Mouse (Mus musculus) myocyte (in vitro differentiated cells): ENCODE measurements around the gene Tctn3. TPM values are rescaled to one million over a fixed set of nuclear protein-coding genes. Genes with fewer than 3 reads are reported as not detected.

Source experiments
- H3K27me3 ChIP-seq: one replicate; pipeline ENCODE4 v1.6.1; 2011; ENCODE audit not compliant: control insufficient read depth, insufficient read depth, insufficient read length
- H3K36me3 ChIP-seq: one replicate; pipeline ENCODE4 v1.6.1; 2011; ENCODE audit not compliant: control insufficient read depth, insufficient read depth
- H3K4me2 ChIP-seq: one replicate; pipeline ENCODE4 v1.6.1; 2011; ENCODE audit warnings: low read depth, control low read depth
- H3K4me3 ChIP-seq: one replicate; pipeline ENCODE4 v1.5.1; 2011; ENCODE audit warnings: mild to moderate bottlenecking, control low read depth, moderate library complexity
- H3K79me2 ChIP-seq: one replicate; pipeline ENCODE4 v1.6.1; 2011; ENCODE audit not compliant: control insufficient read depth, insufficient read depth
- H3ac ChIP-seq: one replicate; pipeline ENCODE4 v1.6.1; 2011; ENCODE audit not compliant: control insufficient read depth, insufficient read length
- CEBPB ChIP-seq: IDR thresholded peaks from 2 replicates; pipeline ENCODE4 v1.6.1; 2011; ENCODE audit warnings: mild to moderate bottlenecking, moderate library complexity; ENCODE audit not compliant: poor library complexity, insufficient read depth, severe bottlenecking
- E2F4 ChIP-seq: IDR thresholded peaks from one replicate; pipeline ENCODE4 v1.6.1; 2011; ENCODE audit warnings: mild to moderate bottlenecking, control low read depth, moderate library complexity; ENCODE audit not compliant: insufficient read depth
- MAX ChIP-seq: IDR thresholded peaks from one replicate; pipeline ENCODE4 v1.6.1; 2011; ENCODE audit warnings: low read depth, mild to moderate bottlenecking, control low read depth
- MYOD1 ChIP-seq, 3 experiments: IDR thresholded peaks; one replicate each; pipeline ENCODE4 v1.6.1; 2011; ENCODE audit warnings: control low read depth in 2 of 3, low read depth in 2 of 3, mild to moderate bottlenecking in 2 of 3, moderate library complexity in 1 of 3; ENCODE audit not compliant: insufficient read length in 2 of 3, control insufficient read depth in 1 of 3
- MYOG ChIP-seq, 3 experiments: IDR thresholded peaks; one replicate each; pipeline ENCODE4 v1.6.1; 2011; ENCODE audit warnings: control low read depth in 2 of 3, low read depth in 2 of 3, mild to moderate bottlenecking in 2 of 3; ENCODE audit not compliant: insufficient read length in 2 of 3, control insufficient read depth in 1 of 3, insufficient read depth in 1 of 3
- POLR2A ChIP-seq: IDR thresholded peaks from one replicate; pipeline ENCODE4 v1.6.1; 2011; ENCODE audit warnings: low read depth, mild to moderate bottlenecking, control low read depth, moderate library complexity; ENCODE audit not compliant: insufficient read length
- POLR2AphosphoS2 ChIP-seq: IDR thresholded peaks from one replicate; pipeline ENCODE4 v1.6.1; 2011; ENCODE audit warnings: low read depth, control low read depth; ENCODE audit not compliant: insufficient read length
- REST ChIP-seq: IDR thresholded peaks from one replicate; pipeline ENCODE4 v1.6.1; 2011; ENCODE audit warnings: mild to moderate bottlenecking, control low read depth, moderate library complexity; ENCODE audit not compliant: insufficient read depth, insufficient read length
- SRF ChIP-seq: IDR thresholded peaks from one replicate; pipeline ENCODE4 v1.6.1; 2011; ENCODE audit warnings: low read depth; ENCODE audit not compliant: control insufficient read depth, insufficient read length
- TCF12 ChIP-seq: IDR thresholded peaks from one replicate; pipeline ENCODE4 v1.6.1; 2011; ENCODE audit warnings: mild to moderate bottlenecking, control low read depth; ENCODE audit not compliant: poor library complexity, insufficient read depth, severe bottlenecking
- TCF3 ChIP-seq: IDR thresholded peaks from one replicate; pipeline ENCODE4 v1.6.1; 2011; ENCODE audit warnings: low read depth, control low read depth; ENCODE audit not compliant: insufficient read length
- USF1 ChIP-seq: IDR thresholded peaks from one replicate; pipeline ENCODE4 v1.6.1; 2011; ENCODE audit warnings: low read depth, mild to moderate bottlenecking, control low read depth, moderate library complexity
- polyA plus RNA-seq: library from polyadenylated mRNA; unstranded; fragments of >200 nt; fragmentation: generic; extraction: Trizol; gene quantifications from one replicate; pipeline ENCODE4 v1.2.1, GENCODE M21; 2012; ENCODE audit warnings: missing spikeins

The Tctn3 gene
- polyA plus RNA-seq, 1 experiment: 5.6 TPM

DNA sequence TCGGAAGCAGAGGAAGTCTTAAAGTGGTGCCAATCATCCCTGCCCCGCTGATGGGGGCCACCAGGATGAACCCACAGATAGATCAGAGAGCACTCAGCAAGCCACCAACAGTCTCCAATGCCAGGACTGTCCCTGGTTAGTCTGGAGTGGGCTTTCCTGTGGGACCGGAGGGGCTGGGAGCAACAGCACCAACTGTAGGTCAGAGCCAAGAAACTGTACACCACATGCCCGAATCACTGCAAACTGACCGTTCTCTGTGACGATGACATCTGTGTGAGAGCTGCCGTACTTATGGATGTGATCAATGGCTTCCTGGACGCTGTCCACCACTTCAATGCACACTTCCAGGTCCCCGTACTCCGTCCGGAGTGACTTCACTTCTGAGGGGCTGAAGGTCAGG lies 57.7 kb downstream of the Tctn3 start:
- H3K27me3 ChIP-seq: no peaks in the 10 kb centered on the region
- H3K79me2 ChIP-seq: no peaks in the 10 kb centered on the region
- no peak overlapping the region for H3K4me2 ChIP-seq
- no peak for TF ChIP-seq MYOG (IDR thresholded peaks at IDR 0.05; ENCODE audit: control insufficient read depth in 1 of 3, insufficient read depth in 1 of 3, insufficient read length in 2 of 3, low read depth in 2 of 3)
- no peak for TF ChIP-seq TCF3
- TF ChIP-seq POLR2A: no peak
- no peak for TF ChIP-seq SRF
- TF ChIP-seq POLR2AphosphoS2: no peak
- TF ChIP-seq E2F4: no peak
- TF ChIP-seq MAX: no peak
- no peak for TF ChIP-seq USF1
- TF ChIP-seq REST: no peak
- no peak for TF ChIP-seq TCF12
- TF ChIP-seq MYOD1 (IDR thresholded peaks at IDR 0.05; ENCODE audit: control insufficient read depth in 1 of 3, insufficient read length in 2 of 3, low read depth in 2 of 3): no peak
- TF ChIP-seq CEBPB: no peak
- peaks cover 45% of the 10 kb centered on the region for H3K36me3 ChIP-seq
- no peak overlapping the region for H3K4me3 ChIP-seq
- H3ac ChIP-seq: no peak overlapping the region

DNA sequence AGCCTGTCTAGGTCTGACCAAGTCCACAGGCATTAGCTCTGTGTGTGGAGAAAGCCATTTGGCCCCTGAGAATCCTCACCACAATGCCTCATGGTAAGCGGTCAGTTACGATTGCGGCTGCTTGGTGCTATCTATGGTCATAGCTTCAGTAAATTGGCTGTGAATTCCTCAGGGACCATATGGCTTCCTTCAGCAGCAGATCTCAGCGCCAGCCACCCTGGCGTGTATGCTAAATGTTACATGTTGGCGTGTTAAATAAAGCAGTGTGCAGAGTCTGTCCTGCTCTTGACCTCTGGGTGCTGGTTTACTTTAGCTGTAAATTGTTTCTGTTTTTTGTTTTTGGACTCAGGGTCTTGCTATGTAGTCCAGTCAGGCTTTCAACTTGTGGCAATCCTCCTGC lies 58.2 kb downstream of the Tctn3 start:
- Histone ChIP-seq H3K27me3 (no peaks in the 10 kb centered on the region), H3K4me2 (no peak overlapping the region)
- TF ChIP-seq TCF3 (no peak), REST (no peak), TCF12 (no peak), MYOG (IDR thresholded peaks at IDR 0.05; ENCODE audit: control insufficient read depth in 1 of 3, insufficient read depth in 1 of 3, insufficient read length in 2 of 3, low read depth in 2 of 3) (no peak), SRF (no peak), POLR2AphosphoS2 (peak; percentile 29), USF1 (no peak), MAX (no peak)

DNA sequence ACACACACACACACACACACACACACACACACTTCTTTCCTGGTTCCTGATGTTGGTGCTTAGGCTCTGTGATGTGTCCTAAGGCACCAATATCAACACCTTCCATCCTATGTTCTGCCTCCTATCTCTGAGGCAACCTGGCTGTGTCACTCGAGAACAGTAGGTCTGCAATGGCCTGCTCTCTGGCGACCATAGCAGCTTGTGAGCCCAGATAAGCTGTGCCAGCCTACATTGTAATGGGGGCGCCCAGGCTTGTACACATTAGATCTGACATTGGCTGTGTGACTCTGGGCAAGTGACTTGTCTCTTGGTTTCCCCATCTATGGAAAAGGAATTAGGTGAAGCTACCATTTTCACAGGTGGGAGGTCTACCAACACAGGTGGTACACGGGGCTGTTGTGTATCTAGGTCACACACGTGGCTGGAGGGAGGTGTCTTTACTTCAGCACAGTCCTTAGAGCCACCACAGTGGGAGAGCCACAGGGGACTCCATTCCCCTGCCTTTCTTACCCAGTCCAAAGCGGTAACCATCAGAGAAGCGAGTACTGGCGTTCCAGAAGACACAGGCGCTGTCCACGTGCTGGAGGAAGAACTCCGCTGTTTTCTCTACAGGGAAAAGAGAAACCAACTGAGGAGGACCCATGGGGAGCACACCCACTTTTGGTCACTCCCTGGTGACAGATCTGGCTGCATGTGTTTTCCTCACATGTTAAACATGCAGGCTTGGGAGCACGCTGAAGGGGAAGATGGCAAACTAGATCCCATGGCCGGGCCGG lies 58.8 kb downstream of the Tctn3 start:
- H3K36me3 ChIP-seq: peaks cover 42% of the 10 kb centered on the region
- no peak overlapping the region for H3K4me2 ChIP-seq
- H3K27me3 ChIP-seq: no peaks in the 10 kb centered on the region
- TF ChIP-seq TCF12: no peak
- no peak for TF ChIP-seq POLR2AphosphoS2
- TF ChIP-seq CEBPB: no peak
- TF ChIP-seq TCF3: no peak
- TF ChIP-seq POLR2A: no peak
- no peak for TF ChIP-seq REST
- no peak for TF ChIP-seq E2F4
- no peak for TF ChIP-seq MAX
- TF ChIP-seq SRF: no peak
- no peak for TF ChIP-seq MYOG (IDR thresholded peaks at IDR 0.05; ENCODE audit: control insufficient read depth in 1 of 3, insufficient read depth in 1 of 3, insufficient read length in 2 of 3, low read depth in 2 of 3)
- no peak for TF ChIP-seq USF1
- TF ChIP-seq MYOD1 (IDR thresholded peaks at IDR 0.05; ENCODE audit: control insufficient read depth in 1 of 3, insufficient read length in 2 of 3, low read depth in 2 of 3): no peak
- H3ac ChIP-seq: no peak overlapping the region
- no peaks in the 10 kb centered on the region for H3K79me2 ChIP-seq
- no peak overlapping the region for H3K4me3 ChIP-seq

More for the DNA sequence above, 58.2 kb downstream of the Tctn3 start:
- H3K4me3 ChIP-seq: no peak overlapping the region
- H3K79me2 ChIP-seq: no peaks in the 10 kb centered on the region
- peaks cover 45% of the 10 kb centered on the region for H3K36me3 ChIP-seq
- no peak overlapping the region for H3ac ChIP-seq

DNA sequence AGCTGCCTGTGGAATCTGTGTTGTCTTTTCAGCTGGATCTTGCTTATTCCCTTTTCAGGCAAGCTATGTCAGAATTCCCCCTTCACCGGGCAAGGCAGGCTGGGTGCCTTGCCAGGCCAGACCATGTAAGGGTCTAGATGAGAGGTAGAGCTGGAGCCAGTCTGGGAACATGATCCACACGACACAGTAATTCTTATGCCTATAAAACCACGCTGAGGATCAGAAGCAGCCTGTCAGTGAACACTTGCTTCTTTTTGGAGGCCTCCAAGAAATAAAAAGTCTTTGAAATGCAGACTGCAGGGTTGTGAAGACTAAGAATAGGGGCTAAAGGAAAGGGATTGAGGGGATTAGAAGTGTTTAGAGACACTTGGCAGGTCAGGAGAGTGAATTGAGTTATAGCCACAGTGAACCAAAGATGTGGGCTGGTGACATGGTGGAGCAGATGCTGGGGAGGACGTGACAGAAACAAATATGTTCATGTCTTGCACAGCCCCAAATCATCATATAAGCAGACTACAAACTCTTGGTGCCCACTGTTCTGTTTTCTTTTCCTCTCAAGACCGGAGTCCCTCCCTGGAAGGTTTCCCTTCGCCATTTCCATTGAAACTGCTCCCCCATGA lies 62.4 kb downstream of the Tctn3 start:
- Histone ChIP-seq H3K4me3 (no peak overlapping the region), H3K4me2 (no peak overlapping the region), H3ac (no peak overlapping the region), H3K36me3 (peaks cover 23% of the 10 kb centered on the region), H3K27me3 (no peaks in the 10 kb centered on the region), H3K79me2 (no peaks in the 10 kb centered on the region)
- no peak for TF ChIP-seq SRF
- peak in 2 of 3 experiments; percentile 29 to 36 for TF ChIP-seq MYOD1 (IDR thresholded peaks at IDR 0.05; ENCODE audit: control insufficient read depth in 1 of 3, insufficient read length in 2 of 3, low read depth in 2 of 3)
